Mouse (Mus musculus): ENCODE results near the gene Twnk. TPM values are rescaled to one million over a fixed set of nuclear protein-coding genes. Genes with fewer than 3 reads are reported as not detected.
"Not testable (repeated sequence)": the region's sequence is repeated elsewhere in the genome, so short reads cannot be mapped to it uniquely, and the experiment has no call there.

Twnk gene
- total RNA-seq, 2 experiments from 2014 or later = 14.0 to 15.7 TPM

- DNase-seq (ENCODE audit: low spot score in 2 of 2) = peak; percentile 76 to 79
- intact Hi-C loops (cut with DNase I) = loop anchor here (1.0 kb wide), 2 partner anchors 12 to 30 kb away; no protein-coding TSS in a partner anchor
Measured at GRCm38 (mm10) chr19:45017909-45018308, 12.4 kb downstream of the Twnk start.

- intact Hi-C loops (cut with DNase I) = no loop called here
- no peak for DNase-seq (ENCODE audit: low spot score in 2 of 2)
Measured at GRCm38 (mm10) chr19:45018351-45018831, 12.9 kb downstream of the Twnk start.

DNA sequence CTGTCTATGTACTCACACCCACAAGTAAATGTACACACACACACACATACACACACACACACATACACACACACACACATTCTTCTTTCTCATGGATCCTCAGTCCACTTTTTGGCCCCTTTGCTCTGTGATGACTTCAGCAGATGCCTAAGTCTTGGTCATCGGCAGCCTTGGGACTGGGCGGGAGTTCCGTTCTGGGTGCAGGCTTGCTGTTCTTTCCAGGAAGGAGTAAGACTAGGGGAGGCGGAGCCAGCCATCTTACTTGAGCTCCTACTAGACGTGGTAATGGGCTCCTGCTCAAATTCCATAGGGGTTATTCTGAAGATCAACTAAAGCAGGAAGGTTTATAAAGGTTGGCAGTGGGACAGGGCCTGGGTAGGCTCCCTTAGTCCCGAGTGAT, 14.9 kb downstream of the Twnk start:
- DNase-seq (ENCODE audit: low spot score in 2 of 2) = no peak
- intact Hi-C loops (cut with DNase I) = no loop called here

DNA sequence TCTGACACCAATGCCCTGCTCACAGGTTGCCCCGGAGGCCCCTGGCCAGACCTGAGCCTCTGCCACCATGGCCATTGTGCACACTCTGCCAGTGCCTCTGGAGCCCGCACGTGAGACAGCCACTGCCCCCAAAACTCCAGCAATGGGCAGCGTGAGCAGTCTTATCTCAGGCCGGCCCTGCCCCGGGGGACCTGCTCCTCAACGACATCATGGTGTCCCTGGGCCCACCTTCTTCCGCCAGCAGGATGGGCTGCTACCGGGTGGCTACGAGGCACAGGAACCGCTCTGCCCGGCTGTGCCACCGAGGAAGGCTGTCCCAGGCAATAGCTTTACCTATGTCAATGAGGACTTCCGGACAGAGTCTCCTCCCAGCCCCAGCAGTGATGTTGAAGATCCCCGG, 15.9 kb downstream of the Twnk start:
- no peak for DNase-seq (ENCODE audit: low spot score in 2 of 2)
- intact Hi-C loops (cut with DNase I) = no loop called here

- DNase-seq (ENCODE audit: low spot score in 2 of 2) = no peak
- intact Hi-C loops (cut with DNase I) = no loop called here
Measured at GRCm38 (mm10) chr19:45023993-45024392, 18.5 kb downstream of the Twnk start.

DNA sequence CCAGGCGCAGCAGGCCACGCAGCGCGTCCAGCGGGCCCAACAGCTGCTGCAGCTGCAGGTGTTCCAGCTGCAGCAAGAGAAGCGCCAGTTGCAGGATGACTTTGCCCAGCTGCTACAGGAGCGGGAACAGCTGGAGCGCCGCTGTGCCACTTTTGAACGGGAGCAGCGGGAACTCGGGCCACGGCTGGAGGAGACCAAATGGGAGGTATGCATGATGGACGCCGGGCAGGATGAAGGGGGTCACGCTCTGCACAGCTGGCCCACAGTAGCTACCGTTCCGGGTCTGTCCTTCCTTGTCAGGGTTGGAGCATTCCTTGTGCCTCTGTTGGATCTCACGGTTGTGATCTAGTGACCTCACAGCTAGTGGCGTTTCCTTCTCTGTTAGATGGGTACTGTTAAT, 19.3 kb downstream of the Twnk start:
- DNase-seq (ENCODE audit: low spot score in 2 of 2) = no peak
- intact Hi-C loops (cut with DNase I) = no loop called here

DNA sequence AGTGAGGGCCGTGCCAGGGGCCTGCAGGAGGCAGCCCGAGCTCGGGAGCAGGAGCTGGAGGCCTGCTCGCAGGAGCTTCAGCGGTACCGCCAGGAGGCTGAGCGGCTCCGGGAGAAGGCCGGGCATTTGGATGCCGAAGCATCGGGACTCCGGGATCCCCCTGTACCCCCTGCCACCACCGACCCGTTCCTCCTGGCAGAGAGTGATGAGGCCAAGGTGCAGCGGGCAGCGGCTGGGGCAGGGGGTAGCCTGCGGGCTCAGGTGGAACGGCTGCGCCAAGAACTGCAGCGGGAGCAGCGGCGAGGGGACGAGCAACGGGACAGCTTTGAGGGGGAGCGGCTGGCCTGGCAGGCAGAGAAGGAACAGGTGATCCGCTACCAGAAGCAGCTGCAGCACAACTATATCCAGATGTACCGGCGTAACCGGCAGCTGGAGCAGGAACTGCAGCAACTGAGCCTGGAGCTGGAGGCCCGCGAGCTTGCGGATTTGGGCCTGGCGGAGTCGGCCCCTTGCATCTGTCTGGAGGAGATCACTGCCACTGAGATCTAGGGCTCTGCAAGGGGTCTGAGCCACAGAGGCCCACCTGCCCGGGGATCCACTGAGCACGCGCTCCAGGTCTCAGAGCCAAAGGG, 20.6 kb downstream of the Twnk start:
- DNase-seq (ENCODE audit: low spot score in 2 of 2) = no peak
- intact Hi-C loops (cut with DNase I) = no loop called here

- intact Hi-C loops (cut with DNase I) = no loop called here
- no peak for DNase-seq (ENCODE audit: low spot score in 2 of 2)
Measured at GRCm38 (mm10) chr19:45026958-45027670, 21.7 kb downstream of the Twnk start.

DNA sequence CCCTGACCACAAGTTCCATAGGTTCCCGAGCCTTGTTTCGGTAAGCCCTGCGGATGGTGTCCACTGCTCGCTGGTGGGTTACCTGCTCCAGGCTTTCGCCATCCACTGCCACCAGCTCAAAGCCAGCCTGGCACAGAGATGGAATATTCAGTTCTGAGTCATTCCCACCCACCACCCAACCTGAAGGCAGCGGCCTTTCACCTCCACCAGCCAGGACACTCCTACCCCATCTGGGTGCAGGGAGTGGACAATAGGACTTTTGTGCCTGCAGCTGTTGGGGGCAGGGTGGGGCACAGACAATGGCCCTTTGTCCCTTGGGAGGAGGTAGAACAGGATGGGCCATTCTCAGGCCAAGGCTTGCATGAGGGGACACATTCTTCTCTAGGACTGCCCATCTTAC, 22.4 kb downstream of the Twnk start:
- DNase-seq (ENCODE audit: low spot score in 2 of 2) = no peak
- intact Hi-C loops (cut with DNase I) = no loop called here

DNA sequence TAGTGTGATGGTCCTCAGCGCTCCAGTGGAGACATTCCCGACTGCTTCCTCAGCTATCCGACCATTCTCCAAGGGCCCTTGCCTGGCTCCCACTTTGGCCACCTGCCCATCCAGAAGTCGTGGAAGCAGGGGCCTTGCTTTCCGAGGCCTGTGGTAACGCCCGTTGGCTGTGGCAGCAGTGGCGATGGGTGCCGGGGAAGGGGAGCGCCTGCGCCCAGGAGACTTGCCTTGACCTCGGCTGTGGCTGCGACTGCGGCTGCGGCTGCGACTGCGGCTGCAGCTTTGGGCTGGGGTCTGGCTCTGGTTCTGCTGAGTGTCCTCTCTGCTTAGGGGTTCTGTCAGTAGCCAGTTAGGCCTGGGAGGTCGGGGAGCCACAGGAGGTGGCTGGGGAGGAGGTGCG, 23.3 kb downstream of the Twnk start:
- DNase-seq (ENCODE audit: low spot score in 2 of 2) = no peak
- intact Hi-C loops (cut with DNase I) = no loop called here

GRCm38 (mm10) chr19:45029571-45029970, 24.1 kb downstream of the Twnk start:
- DNase-seq (ENCODE audit: low spot score in 2 of 2) = no peak
- intact Hi-C loops (cut with DNase I) = no loop called here

DNA sequence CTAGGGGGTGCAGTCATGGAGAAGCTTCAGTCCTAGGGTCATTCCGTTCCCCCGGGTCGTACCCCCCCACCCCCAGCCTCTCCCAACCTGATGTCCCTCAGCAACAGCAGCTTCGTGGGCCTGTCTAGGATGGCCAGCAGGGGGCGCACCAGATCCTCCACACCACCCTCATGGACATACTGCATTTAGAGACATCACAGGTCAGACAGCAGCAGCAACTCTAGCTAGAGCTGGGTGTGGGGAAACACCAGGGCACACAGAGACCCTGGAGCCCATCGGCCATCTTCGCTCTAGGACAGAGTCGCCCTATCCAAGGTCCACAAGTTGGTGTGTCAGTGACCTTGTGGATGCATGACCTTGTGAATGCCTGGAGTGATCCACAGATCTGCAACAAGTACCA, 24.6 kb downstream of the Twnk start:
- intact Hi-C loops (cut with DNase I) = loop anchor here (1.0 to 5.0 kb wide), 2 partner anchors 13 to 98 kb away; partner anchors contain the start of gene Slf2
- DNase-seq (ENCODE audit: low spot score in 2 of 2) = peak in 1 of 2 experiments; percentile 53

GRCm38 (mm10) chr19:45030746-45031693, 25.6 kb downstream of the Twnk start:
- peak; percentile 83 to 88 for DNase-seq (ENCODE audit: low spot score in 2 of 2)
- intact Hi-C loops (cut with DNase I) = loop anchor here (1.0 to 5.0 kb wide), 3 partner anchors 14 to 99 kb away; partner anchors contain the start of gene Slf2

- intact Hi-C loops (cut with DNase I) = loop anchor here (1.0 to 5.0 kb wide), 2 partner anchors 19 to 99 kb away; partner anchors contain the start of gene Slf2
- DNase-seq (ENCODE audit: low spot score in 2 of 2) = peak; percentile 68 to 80
Measured at GRCm38 (mm10) chr19:45031780-45032179, 26.3 kb downstream of the Twnk start.

DNA sequence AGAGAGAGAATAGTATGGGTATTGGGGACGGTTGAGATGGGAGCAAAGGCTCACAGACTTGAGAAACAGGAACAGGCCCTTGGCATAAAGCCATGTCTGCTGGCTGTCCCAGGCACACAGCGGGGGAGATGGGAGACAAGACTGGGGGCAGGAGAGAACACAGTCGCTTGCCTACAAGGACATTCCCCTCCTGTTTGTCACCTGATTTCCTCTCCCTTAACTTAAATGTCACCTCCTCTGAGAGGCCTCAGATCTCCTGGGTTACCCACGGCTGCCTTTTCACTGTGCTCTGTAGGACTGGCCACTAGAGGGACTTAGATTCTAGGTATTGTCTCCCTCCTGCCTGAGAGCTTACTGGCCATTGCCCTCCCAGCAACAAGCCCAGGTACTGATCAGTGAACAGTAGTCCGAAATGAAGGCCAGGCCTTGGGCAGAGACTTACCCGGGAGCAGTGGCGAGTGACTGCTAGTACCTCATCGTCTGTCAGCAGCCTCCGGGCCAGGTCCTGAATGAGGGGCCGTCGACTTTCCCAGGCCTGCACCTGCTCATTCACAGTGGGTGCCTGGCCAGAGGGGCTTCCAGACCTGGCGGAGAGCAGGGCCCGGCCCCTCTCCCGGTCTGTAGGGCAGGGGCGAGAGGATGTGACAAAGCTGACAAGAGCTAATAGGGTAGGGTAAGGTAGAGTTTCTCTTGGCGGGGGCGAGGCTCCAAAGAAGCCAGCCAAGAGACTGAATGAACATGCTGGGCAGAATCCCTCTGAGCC, 27.3 kb downstream of the Twnk start:
- intact Hi-C loops (cut with DNase I) = loop anchor here (5.0 kb wide), 1 partner anchor 100 kb away; the partner anchor contains the start of gene Slf2

DNA sequence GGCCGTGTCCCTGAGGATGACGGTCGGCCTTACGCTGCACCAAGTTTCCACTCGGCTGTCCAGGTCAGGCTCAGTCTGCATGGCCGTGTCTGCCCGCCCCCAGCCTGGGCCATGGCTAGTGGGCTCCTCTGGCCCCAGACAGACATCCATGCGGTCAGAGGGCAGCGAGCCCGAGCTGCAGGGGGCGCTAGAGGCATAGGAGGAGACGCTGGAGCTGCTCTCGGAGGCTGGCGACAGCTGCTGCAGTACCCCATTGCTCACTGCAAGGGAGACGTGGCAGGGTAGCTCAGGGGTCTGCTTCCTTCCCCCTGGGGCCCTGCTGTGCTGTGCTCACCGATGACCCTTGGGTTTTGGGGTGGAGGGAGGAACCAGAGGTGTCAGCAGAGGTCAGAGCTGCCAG, 31.4 kb downstream of the Twnk start:
- DNase-seq (ENCODE audit: low spot score in 2 of 2) = no peak
- intact Hi-C loops (cut with DNase I) = no loop called here

More for the DNA sequence above, 27.3 kb downstream of the Twnk start:
- DNase-seq (ENCODE audit: low spot score in 2 of 2) = no peak

GRCm38 (mm10) chr19:45038198-45038597, 32.7 kb downstream of the Twnk start:
- DNase-seq (ENCODE audit: low spot score in 2 of 2); intact Hi-C loops (cut with DNase I): not testable (repeated sequence)

GRCm38 (mm10) chr19:45040214-45040613, 34.8 kb downstream of the Twnk start:
- DNase-seq (ENCODE audit: low spot score in 2 of 2) = no peak
- intact Hi-C loops (cut with DNase I) = no loop called here

- no peak for DNase-seq (ENCODE audit: low spot score in 2 of 2)
- intact Hi-C loops (cut with DNase I) = no loop called here
Measured at GRCm38 (mm10) chr19:45044389-45044927, 39.0 kb downstream of the Twnk start.
